Mouse (Mus musculus) liver, embryonic 13.5 days (tissue): Measurements from ENCODE around the gene Fgfr2. TPM values are rescaled to one million over a fixed set of nuclear protein-coding genes. Genes with fewer than 3 reads are reported as not detected.

ENCODE experiments used
- ATAC-seq: fragments of 200-750 bp; cut with Nextera tagmentation; 2 replicates; pipeline ENCODE4 v1.8.0; 2017; ENCODE audit warnings: low read depth, mild to moderate bottlenecking, moderate number of reproducible peaks, moderate library complexity
- DNase-seq: peaks from one replicate; pipeline ENCODE4 v3.0.0; 2022
- H3K27ac ChIP-seq: fragments of 300-500 bp; sonication (generic); 2 replicates; pipeline ENCODE4 v1.5.1; 2015; ENCODE audit warnings: moderate library complexity, mild to moderate bottlenecking, inconsistent platforms
- H3K27me3 ChIP-seq: fragments of 300-500 bp; sonication (generic); 2 replicates; pipeline ENCODE4 v1.6.1; 2015; ENCODE audit warnings: mild to moderate bottlenecking, inconsistent platforms
- H3K36me3 ChIP-seq: fragments of 300-500 bp; sonication (generic); 2 replicates; pipeline ENCODE4 v1.6.1; 2015; ENCODE audit warnings: mild to moderate bottlenecking, inconsistent platforms
- H3K4me1 ChIP-seq: fragments of 300-500 bp; sonication (generic); replicated peaks from 2 replicates; pipeline ENCODE4 v1.6.1; 2015; ENCODE audit warnings: inconsistent platforms
- H3K4me2 ChIP-seq: fragments of 300-500 bp; sonication (generic); 2 replicates; pipeline ENCODE4 v1.6.1; 2015; ENCODE audit warnings: inconsistent platforms, mild to moderate bottlenecking, moderate library complexity
- H3K4me3 ChIP-seq: fragments of 300-500 bp; sonication (generic); replicated peaks from 2 replicates; pipeline ENCODE4 v1.5.1; 2015; ENCODE audit warnings: mild to moderate bottlenecking, inconsistent platforms
- H3K9ac ChIP-seq: fragments of 300-500 bp; sonication (generic); 2 replicates; pipeline ENCODE4 v1.6.1; 2015; ENCODE audit warnings: mild to moderate bottlenecking, inconsistent platforms
- H3K9me3 ChIP-seq: fragments of 300-500 bp; sonication (generic); replicated peaks from 2 replicates; pipeline ENCODE4 v1.6.1; 2016; ENCODE audit warnings: inconsistent platforms
- WGBS: fragments of 180-500 bp; shearing (Covaris S2); methylation state at CpG from one replicate; pipeline ENCODE4 v1.1.7; 2015; ENCODE audit not compliant: insufficient replicate concordance; 5-methylcytosine and 5-hydroxymethylcytosine counted together
- polyA plus RNA-seq: library from polyadenylated mRNA; unstranded; fragments of >200 nt; fragmentation: Nextera tagmentation; extraction: Ambion mirVana; gene quantifications from 2 replicates; pipeline ENCODE4 v1.2.1, GENCODE M21; 2015

Gene Fgfr2
- polyA plus RNA-seq, 1 experiment from 2014 or later: 8.9 TPM

GRCm38 (mm10) chr7:132389473-132389872 lies 733.7 kb downstream of the Fgfr2 start:
- Histone ChIP-seq H3K9me3 (no peaks in the 10 kb centered on the region), H3K36me3 (no peaks in the 10 kb centered on the region), H3K27me3 (no peaks in the 10 kb centered on the region), H3K4me3 (no peak overlapping the region), H3K9ac (no peak overlapping the region), H3K4me1 (peaks cover 65% of the 10 kb centered on the region), H3K4me2 (no peak overlapping the region), H3K27ac (no peak overlapping the region)
- WGBS: 46% methylated on average over 7 of the region's 7 CpGs
- no peak for DNase-seq
- ATAC-seq: no peak

GRCm38 (mm10) chr7:132387507-132387906 lies 735.6 kb downstream of the Fgfr2 start:
- Histone ChIP-seq H3K4me2 (no peak overlapping the region), H3K9ac (no peak overlapping the region), H3K4me3 (no peak overlapping the region), H3K27me3 (no peaks in the 10 kb centered on the region), H3K36me3 (no peaks in the 10 kb centered on the region), H3K4me1 (peaks cover 57% of the 10 kb centered on the region), H3K9me3 (no peaks in the 10 kb centered on the region), H3K27ac (no peak overlapping the region)
- 9% methylated on average over 5 of the region's 5 CpGs for WGBS
- DNase-seq: no peak
- ATAC-seq: peak; percentile 70

GRCm38 (mm10) chr7:132386316-132386715 lies 736.8 kb downstream of the Fgfr2 start:
- no peak for ATAC-seq
- H3K27me3 ChIP-seq: no peaks in the 10 kb centered on the region
- 6% methylated on average over 8 of the region's 8 CpGs for WGBS
- peaks cover 50% of the 10 kb centered on the region for H3K4me1 ChIP-seq
- no peak overlapping the region for H3K4me3 ChIP-seq
- DNase-seq: no peak
- H3K27ac ChIP-seq: no peak overlapping the region
- no peaks in the 10 kb centered on the region for H3K36me3 ChIP-seq
- H3K9ac ChIP-seq: no peak overlapping the region
- H3K9me3 ChIP-seq: no peaks in the 10 kb centered on the region
- no peak overlapping the region for H3K4me2 ChIP-seq

- Histone ChIP-seq H3K27ac (no peak overlapping the region), H3K9me3 (no peaks in the 10 kb centered on the region), H3K36me3 (no peaks in the 10 kb centered on the region), H3K4me2 (no peak overlapping the region), H3K4me3 (no peak overlapping the region), H3K9ac (no peak overlapping the region), H3K4me1 (peaks cover 50% of the 10 kb centered on the region), H3K27me3 (no peaks in the 10 kb centered on the region)
- no peak for DNase-seq
- 39% methylated on average over 7 of the region's 7 CpGs for whole genome bisulfite sequencing
- no peak for ATAC-seq
These were observed 737.6 kb downstream of the Fgfr2 start for GRCm38 (mm10) chr7:132385456-132386130.

GRCm38 (mm10) chr7:132384736-132385455 lies 738.3 kb downstream of the Fgfr2 start:
- H3K27me3 ChIP-seq: no peaks in the 10 kb centered on the region
- WGBS: 34% methylated on average over 8 of the region's 8 CpGs
- no peak overlapping the region for H3K9ac ChIP-seq
- peaks cover 50% of the 10 kb centered on the region for H3K4me1 ChIP-seq
- no peak overlapping the region for H3K27ac ChIP-seq
- H3K9me3 ChIP-seq: no peaks in the 10 kb centered on the region
- no peaks in the 10 kb centered on the region for H3K36me3 ChIP-seq
- no peak overlapping the region for H3K4me2 ChIP-seq
- ATAC-seq: no peak
- no peak for DNase-seq
- H3K4me3 ChIP-seq: no peak overlapping the region

GRCm38 (mm10) chr7:132380634-132381336 lies 742.4 kb downstream of the Fgfr2 start:
- Histone ChIP-seq H3K9ac (no peak overlapping the region), H3K4me3 (no peak overlapping the region), H3K27me3 (no peaks in the 10 kb centered on the region), H3K27ac (no peak overlapping the region), H3K4me2 (no peak overlapping the region), H3K4me1 (peaks cover 11% of the 10 kb centered on the region), H3K36me3 (no peaks in the 10 kb centered on the region), H3K9me3 (no peaks in the 10 kb centered on the region)
- no peak for ATAC-seq
- no peak for DNase-seq
- WGBS: 9% methylated on average over 1 of the region's 1 CpGs

- Histone ChIP-seq H3K4me1 (no peaks in the 10 kb centered on the region), H3K9ac (no peak overlapping the region), H3K36me3 (no peaks in the 10 kb centered on the region), H3K4me3 (no peak overlapping the region), H3K27me3 (0 out of 2 replicates have a peak, but pooled peaks cover 4% of the 10 kb centered on the region), H3K4me2 (no peak overlapping the region), H3K27ac (no peak overlapping the region), H3K9me3 (no peaks in the 10 kb centered on the region)
- DNase-seq (no peak), ATAC-seq (no peak)
- WGBS: 71% methylated on average over 6 of the region's 6 CpGs
These were observed 745.2 kb downstream of the Fgfr2 start for GRCm38 (mm10) chr7:132377913-132378312.

GRCm38 (mm10) chr7:132373594-132374378 lies 749.4 kb downstream of the Fgfr2 start:
- Histone ChIP-seq H3K9ac (no peak overlapping the region), H3K4me1 (no peaks in the 10 kb centered on the region), H3K4me2 (no peak overlapping the region), H3K4me3 (no peak overlapping the region), H3K27ac (no peak overlapping the region), H3K27me3 (0 out of 2 replicates have a peak, but pooled peaks cover 7% of the 10 kb centered on the region), H3K36me3 (no peaks in the 10 kb centered on the region), H3K9me3 (no peaks in the 10 kb centered on the region)
- no peak for DNase-seq
- WGBS: 53% methylated on average over 10 of the region's 10 CpGs
- no peak for ATAC-seq

GRCm38 (mm10) chr7:132372752-132373513 lies 750.2 kb downstream of the Fgfr2 start:
- Histone ChIP-seq H3K36me3 (no peaks in the 10 kb centered on the region), H3K4me1 (no peaks in the 10 kb centered on the region), H3K9ac (no peak overlapping the region), H3K27ac (no peak overlapping the region), H3K4me3 (no peak overlapping the region), H3K27me3 (0 out of 2 replicates have a peak, but pooled peaks cover 7% of the 10 kb centered on the region), H3K4me2 (no peak overlapping the region), H3K9me3 (no peaks in the 10 kb centered on the region)
- ATAC-seq: no peak
- no peak for DNase-seq
- WGBS: 61% methylated on average over 17 of the region's 17 CpGs

- no peaks in the 10 kb centered on the region for H3K9me3 ChIP-seq
- WGBS: 57% methylated on average over 1 of the region's 1 CpGs
- no peak overlapping the region for H3K4me2 ChIP-seq
- H3K9ac ChIP-seq: no peak overlapping the region
- no peaks in the 10 kb centered on the region; the same call in 1 of the 2 replicates for H3K4me1 ChIP-seq
- H3K36me3 ChIP-seq: no peaks in the 10 kb centered on the region
- ATAC-seq: no peak
- no peak overlapping the region for H3K27ac ChIP-seq
- DNase-seq: no peak
- 0 out of 2 replicates have a peak, but pooled peaks cover 7% of the 10 kb centered on the region for H3K27me3 ChIP-seq
- H3K4me3 ChIP-seq: no peak overlapping the region
These were observed 751.3 kb downstream of the Fgfr2 start for GRCm38 (mm10) chr7:132371832-132372231.
